Mouse (Mus musculus) cerebellum, postnatal 25 days (tissue): ENCODE results near the gene Tubb5.

Experiments
- DNase-seq, 2 experiments: peaks; one replicate each; pipeline ENCODE4 v3.0.0; 2021; ENCODE audit warnings: mixed read lengths in 2 of 2

The Tubb5 gene

DNA sequence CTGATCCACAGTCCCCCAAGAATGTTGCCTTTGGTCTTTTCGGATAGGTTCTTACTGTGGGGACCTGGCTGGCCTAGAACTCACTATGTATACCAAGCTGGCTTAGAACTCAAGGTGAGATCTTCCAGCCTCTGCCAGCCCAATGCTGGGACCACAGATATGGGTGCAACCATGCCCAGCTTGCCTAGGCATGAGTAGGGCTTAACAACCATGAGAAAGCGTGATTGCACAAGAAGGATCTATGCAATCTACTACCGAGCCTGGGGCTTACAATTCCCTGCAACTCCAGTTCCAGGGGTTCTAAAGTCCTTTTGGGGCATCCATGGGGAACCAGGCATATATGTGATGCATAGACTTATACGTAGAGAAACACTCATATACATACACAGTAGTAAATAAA is 47.2 kb downstream of the Tubb5 start:
- no peak for DNase-seq

DNA sequence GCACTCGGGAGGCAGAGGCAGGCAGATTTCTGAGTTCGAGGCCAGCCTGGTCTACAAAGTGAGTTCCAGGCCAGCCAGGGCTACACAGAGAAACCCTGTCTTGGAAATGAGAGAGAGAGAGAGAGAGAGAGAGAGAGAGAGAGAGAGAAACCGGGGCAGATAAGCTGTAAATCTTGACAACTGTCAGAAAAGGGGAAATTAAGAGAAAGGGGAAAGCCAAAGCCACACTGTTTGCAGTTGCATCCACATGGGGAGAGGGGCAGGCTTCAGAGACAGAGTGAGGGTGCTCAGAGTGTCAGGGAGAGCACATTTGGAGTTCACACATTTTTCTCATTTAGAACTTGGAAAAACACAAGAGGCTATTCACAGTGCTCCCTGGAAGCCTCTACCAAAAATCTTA is 50.1 kb downstream of the Tubb5 start:
- no peak for DNase-seq

DNA sequence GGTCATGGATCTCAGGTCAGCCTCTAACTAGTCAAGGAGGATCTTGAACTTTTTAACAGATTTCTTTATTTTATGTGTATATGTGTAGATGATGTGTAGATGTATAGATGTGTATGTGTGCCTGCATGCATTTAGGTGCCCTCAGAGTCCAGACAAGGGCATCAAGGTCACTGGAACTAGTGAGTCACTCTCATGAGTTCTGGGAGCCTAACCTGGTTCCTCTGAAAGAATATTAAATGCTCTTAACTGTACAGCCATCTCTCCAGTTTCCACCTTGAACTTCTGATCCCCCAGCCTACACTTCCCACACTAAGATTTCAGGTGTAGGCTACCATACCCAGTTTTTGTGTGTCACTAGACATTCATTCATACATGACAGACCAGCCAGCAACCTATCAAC is 50.6 kb downstream of the Tubb5 start:
- no peak for DNase-seq

DNA sequence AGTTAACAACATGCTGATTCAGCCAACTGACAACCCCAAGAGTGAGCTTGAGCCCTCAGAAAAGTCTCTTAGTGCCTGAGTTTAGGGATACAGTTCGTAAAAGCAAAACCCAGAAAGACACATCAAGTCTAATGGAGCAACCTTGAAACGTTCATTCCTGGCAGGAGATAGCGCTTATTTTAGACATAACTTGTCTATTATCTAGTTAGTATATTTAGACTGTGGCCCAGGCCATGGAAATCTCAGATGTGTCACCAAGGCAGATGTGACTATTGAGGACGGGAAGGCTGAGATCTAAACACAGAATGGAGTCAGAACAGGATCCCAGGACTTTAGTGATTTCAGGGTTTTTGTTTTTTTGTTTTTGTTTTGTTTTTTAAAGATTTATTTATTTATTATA is 53.0 kb downstream of the Tubb5 start:
- no peak for DNase-seq

DNA sequence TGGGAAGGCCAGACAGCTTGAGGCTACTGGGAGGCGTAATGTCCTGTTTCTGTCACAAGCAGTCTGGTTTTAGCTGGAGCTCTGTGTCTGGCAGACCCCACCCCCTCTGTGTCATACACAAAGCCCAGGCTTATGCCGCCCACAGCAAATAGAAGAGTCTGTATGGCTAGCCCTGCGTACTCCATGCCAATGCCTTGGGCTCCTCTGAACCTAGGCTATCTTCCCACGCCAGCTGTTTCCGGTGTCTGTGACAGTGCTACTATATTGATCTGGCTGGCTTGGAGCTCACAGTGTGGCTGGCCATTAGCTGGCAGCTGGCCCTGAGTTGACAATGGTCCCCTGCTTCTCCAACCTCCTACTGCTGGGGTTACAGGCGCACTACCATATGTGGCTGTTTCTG is 54.2 kb downstream of the Tubb5 start:
- no peak for DNase-seq
